Mouse (Mus musculus): Measurements from ENCODE around the gene Cdca5. TPM values are rescaled to one million over a fixed set of nuclear protein-coding genes. Genes with fewer than 3 reads are reported as not detected.
A peak's percentile ranks its signal among the peaks of the same experiment; 100 is the strongest.
"Not testable (repeated sequence)": the region's sequence is repeated elsewhere in the genome, so short reads cannot be mapped to it uniquely, and the experiment has no call there.

Cdca5 gene
- total RNA-seq (2021): under 1 TPM; 0.19 TPM

GRCm38 (mm10) chr19:6084478-6085248, at the start of gene Cdca5, which contains the start of gene Zfpl1:
Gene Cdca5 (plus strand): TSS chr19:6084983.
Gene Zfpl1 (minus strand): TSS chr19:6084956.
- intact Hi-C loops (cut with DNase I): loop anchor here (1.0 kb wide), 1 partner anchor 27 kb away; the partner anchor contains the start of genes Fau and Mrpl49
- peak; percentile 95 to 98 for DNase-seq

GRCm38 (mm10) chr19:6035966-6036585, 48.7 kb upstream of the Cdca5 start:
- intact Hi-C loops (cut with DNase I): no loop called here
- no peak for DNase-seq

GRCm38 (mm10) chr19:6037695-6038094, 47.1 kb upstream of the Cdca5 start:
- intact Hi-C loops (cut with DNase I): no loop called here
- DNase-seq: no peak

- no peak for DNase-seq
- intact Hi-C loops (cut with DNase I): no loop called here
Measured at GRCm38 (mm10) chr19:6038326-6038725, 46.5 kb upstream of the Cdca5 start.

- intact Hi-C loops (cut with DNase I): loop anchor here (5.0 kb wide), 1 partner anchor 73 kb away; no protein-coding TSS in a partner anchor
- DNase-seq: no peak
Measured at GRCm38 (mm10) chr19:6040002-6040401, 44.8 kb upstream of the Cdca5 start.

GRCm38 (mm10) chr19:6042293-6042692, 42.5 kb upstream of the Cdca5 start:
- intact Hi-C loops (cut with DNase I): loop anchor here (5.0 kb wide), 1 partner anchor 75 kb away; no protein-coding TSS in a partner anchor
- DNase-seq: no peak

- intact Hi-C loops (cut with DNase I): loop anchor here (5.0 kb wide), 1 partner anchor 77 kb away; no protein-coding TSS in a partner anchor
- DNase-seq: not testable (repeated sequence)
Measured at GRCm38 (mm10) chr19:6044102-6044501, 40.7 kb upstream of the Cdca5 start.

GRCm38 (mm10) chr19:6045366-6046293, 39.2 kb upstream of the Cdca5 start:
- no peak for DNase-seq
- intact Hi-C loops (cut with DNase I): loop anchor here (5.0 kb wide), 2 partner anchors 82 to 133 kb away; partner anchors contain the start of genes Dpf2 and Snx15

- peak; percentile 87 to 95 for DNase-seq
- intact Hi-C loops (cut with DNase I): loop anchor here (5.0 kb wide), 2 partner anchors 81 to 134 kb away; partner anchors contain the start of genes Dpf2 and Snx15
Measured at GRCm38 (mm10) chr19:6046294-6047153, 38.3 kb upstream of the Cdca5 start, which contains the start of gene Syvn1. Gene Syvn1 (plus strand): TSS chr19:6046576.

- no peak for DNase-seq
- intact Hi-C loops (cut with DNase I): loop anchor here (5.0 kb wide), 2 partner anchors 80 to 135 kb away; partner anchors contain the start of genes Dpf2 and Snx15
Measured at GRCm38 (mm10) chr19:6047154-6047898, 37.5 kb upstream of the Cdca5 start.

- intact Hi-C loops (cut with DNase I): loop anchor here (5.0 kb wide), 2 partner anchors 79 to 136 kb away; partner anchors contain the start of genes Dpf2 and Snx15
- DNase-seq: no peak
Measured at GRCm38 (mm10) chr19:6047899-6048166, 37.0 kb upstream of the Cdca5 start.

GRCm38 (mm10) chr19:6048681-6049410, 35.9 kb upstream of the Cdca5 start:
- DNase-seq: no peak
- intact Hi-C loops (cut with DNase I): loop anchor here (5.0 kb wide), 2 partner anchors 78 to 137 kb away; partner anchors contain the start of genes Dpf2 and Snx15

- peak in 1 of 2 experiments; percentile 1 for DNase-seq
Measured at GRCm38 (mm10) chr19:6052516-6052915, 32.3 kb upstream of the Cdca5 start.

GRCm38 (mm10) chr19:6054296-6054695, 30.5 kb upstream of the Cdca5 start:
- intact Hi-C loops (cut with DNase I): no loop called here
- DNase-seq: no peak

More at GRCm38 (mm10) chr19:6052516-6052915, 32.3 kb upstream of the Cdca5 start:
- intact Hi-C loops (cut with DNase I): no loop called here

GRCm38 (mm10) chr19:6056696-6057095, 28.1 kb upstream of the Cdca5 start:
- intact Hi-C loops (cut with DNase I): loop anchor here (1.0 kb wide), 1 partner anchor 28 kb away; the partner anchor contains the start of genes Cdca5 and Zfpl1

GRCm38 (mm10) chr19:6057313-6058096, 27.3 kb upstream of the Cdca5 start, which contains the start of the genes Mrpl49 and Fau:
Gene Mrpl49 (minus strand): TSS chr19:6057785.
Gene Fau (plus strand): TSS chr19:6057844.
- intact Hi-C loops (cut with DNase I): loop anchor here (1.0 kb wide), 1 partner anchor 27 kb away; the partner anchor contains the start of genes Cdca5 and Zfpl1

More at GRCm38 (mm10) chr19:6056696-6057095, 28.1 kb upstream of the Cdca5 start:
- DNase-seq: no peak

GRCm38 (mm10) chr19:6058513-6058912, 26.3 kb upstream of the Cdca5 start:
- intact Hi-C loops (cut with DNase I): no loop called here
- no peak for DNase-seq

More at GRCm38 (mm10) chr19:6057313-6058096, 27.3 kb upstream of the Cdca5 start, which contains the start of the genes Mrpl49 and Fau:
- peak; percentile 98 to 99 for DNase-seq

All from heart, postnatal 36 days (tissue).